Mouse (Mus musculus) erythroblast, adult 5-6 weeks (primary cell): ENCODE data around the gene Dnttip2. TPM values are rescaled to one million over a fixed set of nuclear protein-coding genes. Genes with fewer than 3 reads are reported as not detected.
"Not testable (repeated sequence)": the region's sequence is repeated elsewhere in the genome, so short reads cannot be mapped to it uniquely, and the experiment has no call there.

Experiments used
- ATAC-seq: replicated peaks from 2 replicates; pipeline ENCODE4 v1.8.0; 2016; ENCODE audit warnings: moderate number of reproducible peaks, mild to moderate bottlenecking, moderate TSS enrichment, inconsistent platforms; ENCODE audit not compliant: poor library complexity, low FRiP score, severe bottlenecking
- total RNA-seq, 2 experiments: library from RNA; stranded (forward) in 1 of 2; stranded (reverse) in 1 of 2; fragments of 150-400 nt in 1 of 2; fragments of 200-764, 138-1000 nt in 1 of 2; gene quantifications; 2 replicates each; pipeline versions ENCODE4 v1.2.3 to v1.2.4; 2015 to 2017; ENCODE audit warnings: low replicate concordance in 2 of 2

The Dnttip2 gene
- total RNA-seq, 2 experiments from 2014 or later = 19.3 to 70.5 TPM

- ATAC-seq = no peak
Observed at GRCm38 (mm10) chr3:122288613-122289195, 14.5 kb downstream of the Dnttip2 start.

- ATAC-seq = not testable (repeated sequence)
Observed at GRCm38 (mm10) chr3:122289344-122289743, 15.2 kb downstream of the Dnttip2 start.

GRCm38 (mm10) chr3:122290696-122291095, 16.5 kb downstream of the Dnttip2 start:
- no peak for ATAC-seq

- no peak for ATAC-seq
Observed at GRCm38 (mm10) chr3:122291828-122292227, 17.6 kb downstream of the Dnttip2 start.

- peak; percentile 82 for ATAC-seq
Observed at GRCm38 (mm10) chr3:122292300-122293222, 18.4 kb downstream of the Dnttip2 start.

- ATAC-seq = peak; percentile 82
Observed at GRCm38 (mm10) chr3:122293223-122293953, 19.2 kb downstream of the Dnttip2 start.

- no peak for ATAC-seq
Observed at GRCm38 (mm10) chr3:122293954-122294850, 20.0 kb downstream of the Dnttip2 start, which contains the start of gene Bcar3. TSS of gene Bcar3 (plus strand) at chr3:122294136.

GRCm38 (mm10) chr3:122295511-122295910, 21.3 kb downstream of the Dnttip2 start:
- ATAC-seq = peak; percentile 69

- no peak for ATAC-seq
Observed at GRCm38 (mm10) chr3:122296979-122297378, 22.8 kb downstream of the Dnttip2 start.

- peak; percentile 70 for ATAC-seq
Observed at GRCm38 (mm10) chr3:122300983-122301919, 27.1 kb downstream of the Dnttip2 start.

- ATAC-seq = no peak
Observed at GRCm38 (mm10) chr3:122304560-122304959, 30.4 kb downstream of the Dnttip2 start.

- peak; percentile 60; the same call in 1 of the 2 replicates for ATAC-seq
Observed at GRCm38 (mm10) chr3:122307894-122308671, 33.9 kb downstream of the Dnttip2 start.

- ATAC-seq = no peak
Observed at GRCm38 (mm10) chr3:122308981-122309380, 34.8 kb downstream of the Dnttip2 start.

- peak; percentile 68; the same call in 1 of the 2 replicates for ATAC-seq
Observed at GRCm38 (mm10) chr3:122312078-122312477, 37.9 kb downstream of the Dnttip2 start.

GRCm38 (mm10) chr3:122312936-122313629, 38.9 kb downstream of the Dnttip2 start:
- ATAC-seq = no peak

GRCm38 (mm10) chr3:122313936-122314335, 39.7 kb downstream of the Dnttip2 start:
- no peak for ATAC-seq

- no peak for ATAC-seq
Observed at GRCm38 (mm10) chr3:122316621-122317020, 42.4 kb downstream of the Dnttip2 start.
